Mouse (Mus musculus): ENCODE data around the gene Spata2l.

GRCm38 (mm10) chr8:123239398-123239797 is 3.4 kb upstream of the Spata2l start:
- TF ChIP-seq CTCF (IDR thresholded peaks at IDR 0.05; ENCODE audit: insufficient read depth, low read length) (no peak), POLR2A (IDR thresholded peaks at IDR 0.05; ENCODE audit: borderline replicate concordance, extremely low read depth, low read depth, low read length) (no peak)
